Mouse (Mus musculus) lung, adult 2 months (tissue): ENCODE measurements around the gene Tas1r2. TPM values are rescaled to one million over a fixed set of nuclear protein-coding genes. Genes with fewer than 3 reads are reported as not detected.

Source experiments
- DNase-seq: peaks from one replicate; pipeline ENCODE4 v3.0.0; 2022
- H3K4me1 ChIP-seq: fragments of 200-500 bp; 2 replicates; pipeline ENCODE4 v1.6.1; 2011; ENCODE audit warnings: low read length; ENCODE audit not compliant: control insufficient read depth, insufficient read depth
- H3K4me3 ChIP-seq: fragments of 200-500 bp; replicated peaks from 2 replicates; pipeline ENCODE3; 2011; ENCODE audit warnings: low read depth, mild to moderate bottlenecking, control low read depth, low read length; ENCODE audit errors: extremely low read depth
- CTCF ChIP-seq: fragments of 200-500 bp; IDR thresholded peaks from 2 replicates; pipeline ENCODE4 v1.5.1; 2011; ENCODE audit warnings: mild to moderate bottlenecking, low read length, control low read depth; ENCODE audit not compliant: insufficient read depth
- POLR2A ChIP-seq: fragments of 200-500 bp; IDR thresholded peaks from 2 replicates; pipeline ENCODE4 v1.6.1; 2011; ENCODE audit warnings: low read depth, mild to moderate bottlenecking, control low read depth, low read length, borderline replicate concordance; ENCODE audit errors: extremely low read depth
- whole genome bisulfite sequencing: fragments of 180-500 bp; shearing (Covaris S2); methylation state at CpG from one replicate; pipeline ENCODE4 v1.1.7; 2018; 5-methylcytosine and 5-hydroxymethylcytosine counted together
- polyA plus RNA-seq: library from polyadenylated mRNA; depleted of rRNA; stranded (reverse); fragments of >200 nt; gene quantifications from 2 replicates; pipeline ENCODE4 v1.2.3, GENCODE M21; 2012

Gene Tas1r2
- polyA plus RNA-seq, 1 experiment = 0.09 TPM

DNA sequence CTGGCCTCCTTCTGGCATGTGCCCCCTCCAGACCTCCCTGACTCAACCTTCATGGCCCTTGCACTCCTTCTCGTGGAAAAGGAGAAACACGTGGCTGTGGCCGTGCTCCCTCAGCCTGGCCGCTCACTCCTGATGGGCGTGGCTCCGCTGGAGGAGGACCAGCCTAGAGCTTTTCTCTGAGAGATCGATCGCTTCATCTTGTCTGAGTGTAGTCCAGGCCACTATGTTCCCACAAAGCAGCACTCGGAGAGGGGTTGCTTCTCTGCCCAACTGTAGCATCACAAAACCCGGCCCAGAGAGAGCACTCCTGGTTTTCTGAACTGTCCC is 21.1 kb upstream of the Tas1r2 start:
- H3K4me3 ChIP-seq = no peak overlapping the region
- TF ChIP-seq POLR2A (no peak), CTCF (no peak)
- 70% methylated on average over 10 of the region's 10 CpGs for WGBS
- DNase-seq = no peak
- H3K4me1 ChIP-seq = no peaks in the 10 kb centered on the region; the same call in 1 of the 2 replicates

DNA sequence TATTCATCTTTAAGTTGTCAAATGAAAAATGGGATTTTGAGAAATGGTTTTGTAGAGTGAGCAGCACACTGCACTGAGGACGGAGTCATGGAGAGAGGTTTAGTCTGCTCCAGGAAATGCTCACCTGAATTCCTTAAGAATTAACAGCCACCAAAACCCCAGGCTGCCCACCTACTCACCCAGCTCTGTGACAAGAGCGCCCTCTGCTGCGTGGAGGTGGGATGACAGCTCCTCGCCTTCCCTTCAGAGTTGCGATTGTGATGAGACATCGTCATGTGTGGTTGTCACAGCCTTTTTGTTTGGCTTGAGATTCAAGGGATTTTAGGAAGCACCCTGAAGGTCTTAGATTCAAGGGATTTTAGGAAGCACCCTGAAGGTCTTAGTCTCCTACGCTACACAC is 17.0 kb upstream of the Tas1r2 start:
- TF ChIP-seq POLR2A (no peak), CTCF (peak; percentile 100)
- WGBS = 29% methylated on average over 7 of the region's 7 CpGs

DNA sequence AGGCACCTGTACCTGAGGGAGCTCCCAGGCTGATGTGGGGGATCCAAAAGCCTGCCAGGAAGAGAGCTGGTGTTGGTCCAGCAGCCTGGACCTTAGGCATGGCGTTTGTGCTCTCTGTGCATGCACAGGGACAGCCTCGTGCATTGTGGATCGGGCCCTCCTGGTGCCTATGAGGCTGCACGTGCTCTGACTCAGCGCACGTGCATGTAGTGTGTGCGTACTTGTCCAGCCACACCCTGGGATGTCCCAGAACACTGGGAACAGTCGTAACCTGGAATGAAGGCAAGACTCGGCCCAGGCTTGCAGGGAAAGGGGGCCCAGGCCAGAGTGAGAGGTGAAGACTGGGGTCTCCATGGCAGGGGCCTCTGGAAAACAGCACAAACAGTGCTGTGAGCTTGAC is 15.5 kb upstream of the Tas1r2 start:
- Histone ChIP-seq H3K4me3 (no peak overlapping the region), H3K4me1 (no peaks in the 10 kb centered on the region)
- TF ChIP-seq POLR2A = no peak
- TF ChIP-seq CTCF = no peak
- DNase-seq = no peak
- WGBS = 82% methylated on average over 9 of the region's 9 CpGs

More for the DNA sequence above, 17.0 kb upstream of the Tas1r2 start:
- Histone ChIP-seq H3K4me1 (no peaks in the 10 kb centered on the region; the same call in 1 of the 2 replicates), H3K4me3 (no peak overlapping the region)
- peak; percentile 74 for DNase-seq

DNA sequence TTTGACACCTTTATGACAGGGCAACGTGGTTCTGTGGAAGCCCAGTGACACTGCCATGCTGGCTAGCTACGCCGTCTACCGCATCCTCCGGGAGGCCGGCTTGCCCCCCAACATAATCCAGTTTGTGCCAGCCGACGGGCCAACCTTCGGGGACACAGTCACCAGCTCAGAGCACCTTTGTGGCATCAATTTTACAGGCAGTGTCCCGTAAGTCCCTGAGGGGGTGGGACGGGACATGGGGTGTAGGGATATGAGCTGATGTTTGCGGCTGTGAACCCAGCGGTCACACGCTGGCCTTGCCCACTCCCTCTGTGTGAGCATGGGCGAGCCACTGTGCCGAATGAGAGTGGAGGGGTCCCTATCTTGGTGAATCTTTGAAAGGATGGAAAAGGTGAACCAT is 15.0 kb upstream of the Tas1r2 start:
- no peaks in the 10 kb centered on the region for H3K4me1 ChIP-seq
- WGBS = 96% methylated on average over 16 of the region's 16 CpGs
- H3K4me3 ChIP-seq = no peak overlapping the region
- TF ChIP-seq POLR2A (no peak), CTCF (no peak)
- no peak for DNase-seq

DNA sequence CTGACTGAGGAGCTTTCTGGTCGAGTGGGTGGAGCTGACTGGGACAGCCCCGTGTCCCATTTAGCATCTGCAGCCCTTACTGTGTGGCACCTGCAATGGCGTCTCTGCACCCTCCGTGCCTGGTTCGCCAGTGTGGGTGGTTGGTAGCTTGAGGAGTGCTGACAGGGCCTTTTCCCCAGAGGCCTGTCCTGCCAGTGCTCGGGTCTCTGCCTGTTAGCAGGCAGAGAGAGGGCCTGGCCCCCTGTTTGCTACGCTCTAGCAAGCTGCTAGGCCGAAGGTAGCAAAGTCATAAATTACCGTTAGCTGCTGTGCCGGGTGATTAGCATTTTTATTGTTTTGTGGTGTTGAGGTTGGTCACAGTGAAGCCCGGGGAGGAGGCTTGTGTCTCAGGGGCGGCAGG is 13.5 kb upstream of the Tas1r2 start:
- no peaks in the 10 kb centered on the region for H3K4me1 ChIP-seq
- 77% methylated on average over 12 of the region's 12 CpGs for WGBS
- DNase-seq = no peak
- TF ChIP-seq CTCF (no peak), POLR2A (no peak)
- no peak overlapping the region for H3K4me3 ChIP-seq

DNA sequence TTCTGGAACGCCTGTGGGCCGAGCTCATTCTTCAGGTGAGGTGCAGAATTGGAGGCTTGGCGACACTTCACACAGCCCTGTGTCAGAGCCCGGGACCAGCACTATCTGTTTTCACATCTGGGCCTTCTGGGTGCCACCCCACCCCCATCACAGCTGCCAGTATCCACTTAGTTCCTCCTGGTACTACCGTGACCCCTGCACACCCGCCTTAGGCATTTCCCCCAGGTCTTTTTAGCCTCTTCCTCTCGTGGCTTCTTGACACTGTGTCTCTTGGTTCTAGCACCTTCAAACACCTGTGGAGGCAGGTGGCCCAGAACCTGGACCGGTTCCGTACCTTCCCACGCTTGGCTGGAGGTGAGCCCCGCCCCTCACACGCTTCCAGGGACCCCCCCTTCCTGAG is 13.0 kb upstream of the Tas1r2 start:
- DNase-seq = no peak
- 77% methylated on average over 12 of the region's 12 CpGs for WGBS
- Histone ChIP-seq H3K4me3 (no peak overlapping the region), H3K4me1 (no peaks in the 10 kb centered on the region)
- TF ChIP-seq POLR2A = no peak
- TF ChIP-seq CTCF = no peak

DNA sequence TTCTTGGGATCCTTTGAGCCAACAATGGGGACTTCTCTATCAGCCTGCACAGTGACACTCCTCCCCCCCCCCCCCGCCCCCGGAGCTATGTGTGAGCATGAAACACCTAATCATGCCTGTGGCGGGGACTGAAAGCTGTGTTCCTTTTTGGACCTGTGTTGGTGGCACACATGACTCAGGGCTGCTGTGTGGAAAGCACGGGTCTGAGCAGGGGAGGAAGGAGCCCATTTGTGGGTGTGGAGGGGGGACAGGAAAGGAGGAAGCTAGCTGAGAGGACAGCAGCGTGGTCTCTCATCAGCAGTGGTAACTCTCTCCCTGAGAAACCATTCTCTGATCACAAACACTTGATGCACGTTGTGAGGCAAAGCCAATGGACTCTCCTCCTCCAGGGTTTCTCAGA is 12.6 kb upstream of the Tas1r2 start:
- TF ChIP-seq CTCF (no peak), POLR2A (no peak)
- DNase-seq = no peak
- Histone ChIP-seq H3K4me1 (no peaks in the 10 kb centered on the region), H3K4me3 (no peak overlapping the region)
- WGBS = 62% methylated on average over 6 of the region's 6 CpGs

DNA sequence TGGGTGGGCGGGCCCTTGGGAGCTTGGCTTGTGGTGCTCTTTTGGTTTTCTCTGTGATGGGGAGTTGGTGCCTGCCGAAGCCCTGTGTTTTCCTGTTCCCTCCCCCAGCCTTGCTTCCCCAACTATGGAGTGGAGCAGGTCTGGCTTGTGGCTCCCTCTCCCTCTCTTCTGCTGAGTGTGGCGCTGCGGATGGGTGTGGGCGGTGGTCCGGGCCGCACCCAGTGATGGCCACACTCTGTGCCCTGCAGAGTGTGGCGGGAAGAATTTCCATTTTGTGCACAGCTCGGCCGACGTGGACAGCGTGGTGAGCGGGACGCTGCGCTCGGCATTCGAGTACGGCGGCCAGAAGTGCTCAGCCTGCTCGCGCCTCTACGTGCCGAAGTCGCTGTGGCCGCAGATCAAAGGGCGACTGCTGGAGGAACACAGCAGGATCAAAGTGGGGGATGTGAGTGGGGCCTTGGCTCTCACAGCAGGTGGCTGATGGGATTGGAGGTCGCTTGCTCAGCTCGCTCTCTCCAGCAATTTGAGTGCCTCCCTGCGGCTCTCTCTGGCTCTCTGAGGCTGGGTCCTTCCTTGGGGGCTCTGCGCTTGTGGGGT is 11.4 kb upstream of the Tas1r2 start:
- Histone ChIP-seq H3K4me1 (no peaks in the 10 kb centered on the region), H3K4me3 (no peak overlapping the region)
- TF ChIP-seq CTCF (no peak), POLR2A (no peak)
- DNase-seq = no peak
- 26% methylated on average over 30 of the region's 30 CpGs for WGBS

DNA sequence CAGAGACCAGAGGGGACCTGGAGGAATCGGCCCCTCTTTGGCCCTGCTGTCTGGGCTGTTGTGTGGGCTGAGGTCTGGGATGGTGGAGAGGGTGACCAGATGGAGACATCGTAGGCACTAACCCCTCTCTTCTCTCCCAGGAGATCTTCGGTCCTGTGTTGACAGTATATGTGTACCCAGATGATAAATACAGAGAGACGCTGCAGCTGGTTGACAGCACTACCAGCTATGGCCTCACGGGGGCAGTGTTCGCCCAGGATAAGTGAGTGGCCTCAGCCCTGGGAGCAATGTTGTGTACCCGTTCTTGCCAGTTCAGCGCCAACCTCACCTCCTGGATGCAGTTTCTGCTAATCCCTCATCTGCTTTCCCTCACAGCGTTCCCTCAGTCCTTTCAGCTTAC is 9.4 kb upstream of the Tas1r2 start:
- TF ChIP-seq CTCF = peak; percentile 99
- TF ChIP-seq POLR2A = no peak
- 17% methylated on average over 9 of the region's 9 CpGs for WGBS
- Histone ChIP-seq H3K4me1 (no peaks in the 10 kb centered on the region), H3K4me3 (no peak overlapping the region)
- peak; percentile 79 for DNase-seq

DNA sequence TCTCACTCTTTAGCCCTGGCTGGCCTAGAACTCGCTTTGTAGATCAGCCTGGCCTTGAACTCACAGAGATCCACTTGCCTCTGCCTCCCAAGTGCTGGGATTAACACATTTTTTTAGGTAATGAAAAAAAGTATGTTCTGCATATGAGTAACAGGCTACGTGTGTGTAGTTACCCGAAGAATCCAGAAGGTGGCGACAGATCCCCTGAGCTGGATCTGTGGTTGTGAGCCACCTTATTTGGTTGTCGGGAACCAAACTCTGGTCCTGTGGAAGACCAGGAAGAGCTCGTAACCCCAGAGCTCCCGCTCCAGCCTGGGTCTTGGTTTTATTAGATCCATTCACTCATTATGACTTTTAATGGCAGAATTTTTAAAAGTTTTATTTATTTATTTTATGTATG is 6.4 kb upstream of the Tas1r2 start:
- DNase-seq = no peak
- H3K4me1 ChIP-seq = no peaks in the 10 kb centered on the region; the same call in 1 of the 2 replicates
- 88% methylated on average over 7 of the region's 7 CpGs for WGBS
- 0 out of 2 replicates have a peak, but pooled peaks have one; percentile 4 for TF ChIP-seq CTCF
- TF ChIP-seq POLR2A = no peak
- H3K4me3 ChIP-seq = no peak overlapping the region
